Mouse (Mus musculus) hindbrain, embryonic 11.5 days (tissue): ENCODE results near the gene Fgf18. TPM values are rescaled to one million over a fixed set of nuclear protein-coding genes. Genes with fewer than 3 reads are reported as not detected.
A peak's percentile ranks its signal among the peaks of the same experiment; 100 is the strongest.

ENCODE experiments used
- ATAC-seq: fragments of 200-750 bp; cut with Nextera tagmentation; 2 replicates; pipeline ENCODE4 v1.8.0; 2017; ENCODE audit warnings: mild to moderate bottlenecking, moderate TSS enrichment, moderate library complexity; ENCODE audit not compliant: low FRiP score
- DNase-seq: peaks from one replicate; pipeline ENCODE4 v3.0.0-alpha.2; 2015; ENCODE audit warnings: low spot score
- H3K27ac ChIP-seq: fragments of 300-500 bp; sonication (generic); 2 replicates; pipeline ENCODE4 v1.5.1; 2014; ENCODE audit warnings: mild to moderate bottlenecking, low read depth, low read length
- H3K27me3 ChIP-seq: fragments of 300-500 bp; sonication (generic); 2 replicates; pipeline ENCODE4 v1.6.1; 2014; ENCODE audit warnings: mild to moderate bottlenecking, low read length, moderate library complexity, mixed read lengths; ENCODE audit not compliant: control insufficient read depth, insufficient read depth
- H3K36me3 ChIP-seq: fragments of 300-500 bp; sonication (generic); 2 replicates; pipeline ENCODE4 v1.6.1; 2014; ENCODE audit warnings: mild to moderate bottlenecking, low read length, moderate library complexity, mixed read lengths; ENCODE audit not compliant: control insufficient read depth, insufficient read depth
- H3K4me1 ChIP-seq: fragments of 300-500 bp; sonication (generic); replicated peaks from 2 replicates; pipeline ENCODE4 v1.6.1; 2014; ENCODE audit warnings: low read length, mixed read lengths; ENCODE audit not compliant: control insufficient read depth, insufficient read depth
- H3K4me2 ChIP-seq: fragments of 300-500 bp; sonication (generic); replicated peaks from 2 replicates; pipeline ENCODE4 v1.6.1; 2014; ENCODE audit warnings: mild to moderate bottlenecking, low read depth, low read length
- H3K4me3 ChIP-seq: fragments of 300-500 bp; sonication (generic); 2 replicates; pipeline ENCODE4 v1.5.1; 2014; ENCODE audit warnings: low read depth, low read length
- H3K9ac ChIP-seq: fragments of 300-500 bp; sonication (generic); 2 replicates; pipeline ENCODE4 v1.6.1; 2014; ENCODE audit warnings: low read depth, low read length
- H3K9me3 ChIP-seq: fragments of 300-500 bp; sonication (generic); 2 replicates; pipeline ENCODE4 v1.6.1; 2016; ENCODE audit warnings: low read length; ENCODE audit not compliant: control insufficient read depth
- WGBS: fragments of 180-500 bp; shearing (Covaris S2); extraction: QIAGEN DNeasy Blood & Tissue Kit; methylation state at CpG from one replicate; pipeline ENCODE4 v1.1.7; 2014; 5-methylcytosine and 5-hydroxymethylcytosine counted together
- polyA plus RNA-seq: library from polyadenylated mRNA; unstranded; fragments of >200 nt; fragmentation: Nextera tagmentation; extraction: Ambion mirVana; gene quantifications from 2 replicates; pipeline ENCODE4 v1.2.1, GENCODE M21; 2014

Gene Fgf18
- polyA plus RNA-seq, 1 experiment from 2014 or later: 6.4 TPM

DNA sequence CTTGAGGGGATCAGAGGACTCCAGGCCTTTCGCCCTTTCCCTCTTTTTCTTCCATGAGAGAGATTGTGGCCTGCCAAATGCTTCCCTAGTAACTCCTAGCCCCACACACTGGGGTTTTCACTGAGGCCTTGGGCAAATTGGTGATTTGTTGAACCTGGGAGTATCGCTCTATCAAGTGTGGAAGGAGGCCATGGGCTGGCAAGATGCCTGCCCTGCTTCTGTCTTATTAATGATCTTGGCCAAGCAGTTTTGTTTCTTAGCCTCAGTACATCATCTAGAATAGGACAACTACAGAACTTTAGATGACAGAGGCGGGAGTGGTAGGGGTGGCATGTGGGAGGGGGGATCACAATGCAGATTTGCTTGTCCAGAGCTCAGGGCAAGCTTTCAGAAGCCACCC lies 31.4 kb downstream of the Fgf18 start:
- no peak for ATAC-seq
- H3K36me3 ChIP-seq: no peaks in the 10 kb centered on the region
- no peaks in the 10 kb centered on the region for H3K4me1 ChIP-seq
- no peaks in the 10 kb centered on the region for H3K27me3 ChIP-seq
- H3K27ac ChIP-seq: no peak overlapping the region
- H3K4me2 ChIP-seq: no peak overlapping the region
- no peak for DNase-seq
- no peak overlapping the region for H3K9ac ChIP-seq
- H3K9me3 ChIP-seq: no peaks in the 10 kb centered on the region
- WGBS: 85% methylated on average over 3 of the region's 3 CpGs
- H3K4me3 ChIP-seq: no peak overlapping the region

DNA sequence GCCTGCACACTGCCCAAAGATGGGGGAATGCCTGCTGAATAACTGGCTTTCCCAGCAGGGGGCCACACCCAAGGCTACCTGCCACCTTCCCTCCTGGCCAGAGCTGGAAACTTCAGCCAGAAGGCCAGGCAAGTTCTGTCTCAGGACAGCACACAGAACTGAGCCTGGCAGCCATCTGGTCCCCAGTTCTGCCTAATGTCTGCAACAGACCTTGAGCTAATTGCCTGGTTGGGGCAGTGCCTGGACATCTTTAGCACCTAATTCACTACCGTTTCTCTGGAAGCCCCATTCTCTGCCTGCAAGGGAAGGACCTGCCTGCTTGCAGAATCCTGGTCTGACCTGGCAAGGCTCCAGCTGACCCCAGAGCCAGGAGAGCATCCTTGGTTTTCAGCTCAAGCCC lies 34.8 kb downstream of the Fgf18 start:
- Histone ChIP-seq H3K36me3 (no peaks in the 10 kb centered on the region), H3K4me2 (no peak overlapping the region), H3K9ac (no peak overlapping the region), H3K27ac (no peak overlapping the region), H3K9me3 (no peaks in the 10 kb centered on the region), H3K4me3 (no peak overlapping the region), H3K4me1 (no peaks in the 10 kb centered on the region), H3K27me3 (no peaks in the 10 kb centered on the region)
- WGBS: 50% methylated on average over 1 of the region's 1 CpGs
- ATAC-seq (no peak), DNase-seq (no peak)

DNA sequence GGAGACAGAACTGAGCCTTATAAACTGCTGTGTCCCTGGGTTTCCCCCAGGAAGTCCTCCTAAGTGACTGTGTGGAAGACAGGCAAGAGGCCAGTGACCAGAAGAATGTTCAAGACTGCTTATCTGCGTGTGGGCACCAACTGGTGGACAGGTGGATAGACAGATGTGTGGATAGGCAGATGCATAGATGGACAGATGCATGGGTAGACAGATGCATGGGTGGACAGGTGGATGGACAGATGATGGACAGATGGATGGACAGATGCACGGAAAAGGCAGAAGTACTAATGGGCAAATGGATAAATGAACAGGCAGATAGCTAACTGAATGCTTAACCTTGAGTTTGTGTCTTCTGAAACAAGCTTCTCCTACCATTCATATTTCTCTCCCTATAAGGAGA lies 37.1 kb downstream of the Fgf18 start:
- 80% methylated on average over 2 of the region's 2 CpGs for WGBS
- ATAC-seq: no peak
- H3K9ac ChIP-seq: no peak overlapping the region
- no peaks in the 10 kb centered on the region for H3K9me3 ChIP-seq
- no peaks in the 10 kb centered on the region for H3K4me1 ChIP-seq
- no peak for DNase-seq
- no peaks in the 10 kb centered on the region for H3K27me3 ChIP-seq
- no peak overlapping the region for H3K4me3 ChIP-seq
- H3K36me3 ChIP-seq: no peaks in the 10 kb centered on the region
- H3K4me2 ChIP-seq: no peak overlapping the region
- H3K27ac ChIP-seq: no peak overlapping the region

DNA sequence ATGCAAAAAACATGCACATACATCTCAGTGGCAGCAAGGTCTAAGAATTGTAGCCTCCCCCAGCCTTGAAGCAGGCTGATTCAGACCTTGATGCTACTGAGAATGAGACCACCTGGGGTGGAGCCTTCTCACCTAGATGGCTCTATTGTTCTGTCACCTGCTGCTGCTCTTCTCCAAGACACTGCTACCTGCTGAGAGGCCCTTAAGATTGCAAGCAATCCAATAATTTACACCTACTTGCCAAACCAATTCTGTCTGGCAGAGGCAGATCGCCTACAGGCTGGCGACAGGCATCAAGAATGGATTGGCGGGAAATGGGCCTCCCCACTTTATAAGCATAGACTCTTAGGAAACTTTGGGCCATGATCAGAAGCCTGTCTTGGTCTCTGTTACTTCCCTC lies 39.7 kb downstream of the Fgf18 start:
- whole genome bisulfite sequencing: 61% methylated on average over 3 of the region's 3 CpGs
- ATAC-seq (no peak), DNase-seq (no peak)
- Histone ChIP-seq H3K9ac (no peak overlapping the region), H3K4me3 (no peak overlapping the region), H3K36me3 (no peaks in the 10 kb centered on the region), H3K27ac (no peak overlapping the region), H3K9me3 (no peaks in the 10 kb centered on the region), H3K4me1 (no peaks in the 10 kb centered on the region), H3K4me2 (no peak overlapping the region), H3K27me3 (no peaks in the 10 kb centered on the region)

DNA sequence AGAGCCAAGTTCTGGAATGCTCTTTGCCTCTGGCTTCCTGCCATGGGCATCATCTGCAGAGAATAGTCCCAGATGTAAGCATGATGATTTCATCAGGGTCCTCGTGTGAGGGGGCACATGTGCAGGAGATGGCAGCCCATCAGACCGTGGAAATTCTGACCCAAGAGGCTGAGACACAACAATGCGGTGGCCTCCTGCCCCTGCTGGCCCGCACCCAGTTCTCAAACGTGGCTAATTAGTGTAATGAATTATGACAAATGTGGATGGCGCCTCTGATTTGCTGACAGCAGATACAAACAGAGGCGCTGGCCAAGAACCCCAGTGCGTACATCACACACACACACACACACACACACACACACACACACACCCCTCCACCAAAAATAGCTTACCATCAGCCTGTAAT lies 42.3 kb downstream of the Fgf18 start:
- Histone ChIP-seq H3K27me3 (no peaks in the 10 kb centered on the region), H3K4me3 (no peak overlapping the region), H3K36me3 (no peaks in the 10 kb centered on the region), H3K27ac (no peak overlapping the region), H3K4me1 (no peaks in the 10 kb centered on the region; the same call in 1 of the 2 replicates), H3K9ac (no peak overlapping the region), H3K4me2 (no peak overlapping the region), H3K9me3 (no peaks in the 10 kb centered on the region)
- DNase-seq (no peak), ATAC-seq (no peak)
- WGBS: 71% methylated on average over 8 of the region's 8 CpGs

DNA sequence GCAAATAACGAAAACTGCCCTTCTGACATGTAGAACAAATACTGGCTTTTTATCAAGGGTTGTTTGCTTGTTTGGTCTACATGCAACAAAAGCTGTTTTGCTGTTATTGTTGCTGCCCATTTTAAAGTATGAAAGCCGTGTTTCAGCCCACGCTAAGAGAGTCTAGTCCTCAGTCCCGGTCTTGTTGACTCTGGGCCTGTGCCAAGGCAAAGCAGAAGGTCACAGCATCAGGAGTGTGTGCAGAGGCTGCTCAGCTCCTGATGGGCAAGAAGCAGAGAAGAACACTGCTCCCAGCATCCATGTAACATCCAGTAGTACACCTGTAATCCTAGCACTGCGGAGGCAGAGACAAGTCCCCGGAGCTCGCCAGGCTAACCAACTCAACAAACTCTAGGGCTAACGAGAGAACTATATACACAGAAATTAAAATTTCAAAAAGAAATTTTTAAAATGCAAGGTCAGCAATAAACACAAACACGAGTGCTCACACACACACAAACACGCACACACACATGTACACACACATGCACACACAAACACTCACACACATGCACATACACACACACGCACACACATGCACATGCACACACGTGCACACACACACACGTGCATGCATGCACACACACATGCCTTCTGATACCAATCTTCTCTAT lies 43.8 kb downstream of the Fgf18 start:
- H3K27me3 ChIP-seq: no peaks in the 10 kb centered on the region
- 87% methylated on average over 13 of the region's 13 CpGs for WGBS
- no peaks in the 10 kb centered on the region; the same call in 1 of the 2 replicates for H3K4me1 ChIP-seq
- no peaks in the 10 kb centered on the region for H3K36me3 ChIP-seq
- H3K9ac ChIP-seq: no peak overlapping the region
- H3K27ac ChIP-seq: no peak overlapping the region
- DNase-seq: no peak
- H3K9me3 ChIP-seq: no peaks in the 10 kb centered on the region
- H3K4me3 ChIP-seq: no peak overlapping the region
- H3K4me2 ChIP-seq: no peak overlapping the region
- no peak for ATAC-seq

DNA sequence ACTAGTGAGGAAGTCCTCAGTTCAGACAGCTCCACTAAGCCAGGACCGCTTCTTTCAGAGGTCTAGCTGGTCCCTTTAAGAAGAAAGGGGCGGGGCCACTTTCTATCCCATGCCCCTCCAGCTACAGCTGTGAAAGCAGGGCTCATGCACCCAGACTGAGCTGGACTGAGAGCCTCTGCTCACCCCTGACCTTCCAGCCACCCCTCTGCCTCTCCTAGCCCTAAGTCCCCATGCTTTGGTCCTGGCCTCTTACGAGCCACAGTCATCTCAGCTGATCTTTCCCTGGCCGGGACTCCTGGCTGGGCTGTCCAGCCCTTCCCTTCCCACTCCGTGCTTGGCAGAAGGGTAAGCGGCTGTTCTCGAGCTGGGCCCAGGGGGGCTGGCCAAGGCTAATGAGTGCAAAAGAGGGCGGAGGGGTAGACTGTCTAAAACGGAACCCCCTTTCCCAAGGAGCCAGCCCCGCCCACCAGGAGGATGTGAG lies 47.1 kb downstream of the Fgf18 start:
- peak overlapping the region; percentile 33; the same call in 1 of the 2 replicates for H3K4me2 ChIP-seq
- H3K4me3 ChIP-seq: no peak overlapping the region
- DNase-seq (peak; percentile 36), ATAC-seq (peak; percentile 54; the same call in 1 of the 2 replicates)
- 26% methylated on average over 10 of the region's 10 CpGs for WGBS
- H3K9me3 ChIP-seq: no peaks in the 10 kb centered on the region
- H3K4me1 ChIP-seq: no peaks in the 10 kb centered on the region; the same call in 1 of the 2 replicates
- no peaks in the 10 kb centered on the region for H3K27me3 ChIP-seq
- H3K27ac ChIP-seq: no peak overlapping the region
- no peaks in the 10 kb centered on the region for H3K36me3 ChIP-seq
- H3K9ac ChIP-seq: no peak overlapping the region

DNA sequence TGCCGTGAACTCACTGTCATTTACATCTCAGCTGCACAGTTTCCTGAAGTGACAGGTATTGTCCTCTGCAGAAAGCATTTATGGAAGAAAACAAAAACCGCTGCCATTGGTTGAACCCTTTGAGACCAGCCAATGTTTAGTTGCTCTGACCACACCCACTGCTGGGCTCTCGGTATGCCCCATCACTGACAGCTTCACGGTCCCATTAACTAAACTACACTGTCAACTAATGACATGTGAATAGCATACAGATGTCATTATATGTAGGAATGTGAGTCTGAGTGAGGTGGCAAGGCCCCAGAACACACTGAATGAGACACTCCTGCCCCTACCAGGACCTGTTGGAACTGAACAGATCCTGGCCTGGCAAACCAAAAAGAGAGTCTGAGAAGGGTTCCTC lies 47.8 kb downstream of the Fgf18 start:
- 64% methylated on average over 4 of the region's 4 CpGs for WGBS
- no peak overlapping the region for H3K9ac ChIP-seq
- H3K9me3 ChIP-seq: no peaks in the 10 kb centered on the region
- no peaks in the 10 kb centered on the region; the same call in 1 of the 2 replicates for H3K4me1 ChIP-seq
- no peak overlapping the region for H3K4me3 ChIP-seq
- ATAC-seq: peak; percentile 53; the same call in 1 of the 2 replicates
- no peak overlapping the region for H3K27ac ChIP-seq
- DNase-seq: no peak
- no peak overlapping the region for H3K4me2 ChIP-seq
- no peaks in the 10 kb centered on the region for H3K36me3 ChIP-seq
- no peaks in the 10 kb centered on the region for H3K27me3 ChIP-seq

DNA sequence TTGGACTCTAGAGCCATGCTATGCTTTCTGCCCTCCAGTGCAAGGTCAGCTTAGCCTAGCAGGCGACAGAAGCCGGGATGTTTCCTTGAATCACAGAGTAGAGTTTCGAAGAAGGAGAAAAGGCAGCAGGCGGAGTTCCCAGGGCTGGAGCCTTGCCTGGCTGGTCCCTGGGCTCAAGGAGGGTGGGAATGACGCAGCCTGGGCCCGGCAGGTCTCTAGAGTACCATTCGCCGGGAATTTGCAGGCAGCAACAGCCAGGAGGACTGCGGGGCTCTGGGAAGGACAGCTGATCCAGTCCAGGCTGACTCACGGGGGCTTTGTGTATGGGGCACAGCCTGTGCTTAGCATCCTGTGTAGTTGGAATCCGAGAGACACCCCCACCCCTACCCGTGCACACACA lies 48.8 kb downstream of the Fgf18 start:
- ATAC-seq (no peak), DNase-seq (no peak)
- Histone ChIP-seq H3K4me2 (no peak overlapping the region), H3K36me3 (no peaks in the 10 kb centered on the region), H3K27ac (no peak overlapping the region), H3K9me3 (no peaks in the 10 kb centered on the region), H3K9ac (no peak overlapping the region), H3K4me1 (no peaks in the 10 kb centered on the region; the same call in 1 of the 2 replicates), H3K4me3 (no peak overlapping the region), H3K27me3 (no peaks in the 10 kb centered on the region)
- WGBS: 86% methylated on average over 12 of the region's 12 CpGs
